Mouse (Mus musculus): ENCODE data around the gene Dmac2. TPM values are rescaled to one million over a fixed set of nuclear protein-coding genes. Genes with fewer than 3 reads are reported as not detected.

The Dmac2 gene
- total and polyA plus RNA-seq, 2 experiments from 2014 or later = 47.5 to 54.3 TPM

GRCm38 (mm10) chr7:25579441-25579840, 39.8 kb upstream of the Dmac2 start:
- no peaks in the 10 kb centered on the region for H3K9me3 ChIP-seq (ENCODE audit: low read length)
- DNase-seq (ENCODE audit: low spot score) (no peak), ATAC-seq (ENCODE audit: low FRiP score) (no peak)
- H3K4me2 ChIP-seq (ENCODE audit: low read depth, low read length, poor library complexity, severe bottlenecking) = no peak overlapping the region
- H3K9ac ChIP-seq (replicated peaks; ENCODE audit: low read length, poor library complexity, severe bottlenecking) = no peak overlapping the region
- WGBS = 85% methylated on average over 10 of the region's 10 CpGs
- H3K27me3 ChIP-seq (ENCODE audit: insufficient read depth, low read length) = no peaks in the 10 kb centered on the region
- H3K4me1 ChIP-seq (ENCODE audit: insufficient read depth, low read length) = no peaks in the 10 kb centered on the region
- no peak overlapping the region for H3K4me3 ChIP-seq (ENCODE audit: low read depth, low read length)
- H3K36me3 ChIP-seq (ENCODE audit: insufficient read depth, low read length) = no peaks in the 10 kb centered on the region
- TF ChIP-seq CTCF (IDR thresholded peaks at IDR 0.05) = no peak
- H3K27ac ChIP-seq (ENCODE audit: low read depth, low read length) = no peak overlapping the region

DNA sequence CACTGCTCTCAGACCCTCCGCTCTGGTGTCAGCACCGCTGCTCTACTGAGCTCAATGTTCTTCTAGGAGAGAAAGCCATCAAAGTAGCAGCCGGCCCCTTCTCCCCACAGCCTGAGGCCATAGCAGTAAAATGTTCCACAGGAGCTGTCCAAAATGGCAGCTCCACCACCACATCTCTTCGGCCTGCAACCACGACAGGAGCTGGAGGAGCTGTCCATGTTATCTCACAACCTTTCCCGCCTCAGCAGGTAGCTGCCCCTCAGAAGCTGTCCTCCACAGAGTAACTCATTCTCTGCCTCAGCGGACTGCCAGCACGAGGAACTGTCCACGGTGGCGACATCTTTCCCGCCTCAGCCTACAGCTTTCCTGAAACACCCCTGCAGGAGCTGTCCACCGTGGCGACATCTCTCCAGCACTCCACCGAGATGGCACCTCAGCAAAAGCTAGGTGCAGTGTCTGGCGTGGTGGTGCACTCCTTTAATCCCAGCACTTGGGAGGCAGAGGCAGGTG, 36.9 kb upstream of the Dmac2 start:
- Histone ChIP-seq H3K9me3 (ENCODE audit: low read length) (no peaks in the 10 kb centered on the region), H3K27ac (ENCODE audit: low read depth, low read length) (no peak overlapping the region), H3K9ac (replicated peaks; ENCODE audit: low read length, poor library complexity, severe bottlenecking) (no peak overlapping the region), H3K27me3 (ENCODE audit: insufficient read depth, low read length) (no peaks in the 10 kb centered on the region), H3K4me1 (ENCODE audit: insufficient read depth, low read length) (no peaks in the 10 kb centered on the region), H3K4me3 (ENCODE audit: low read depth, low read length) (no peak overlapping the region), H3K36me3 (ENCODE audit: insufficient read depth, low read length) (no peaks in the 10 kb centered on the region), H3K4me2 (ENCODE audit: low read depth, low read length, poor library complexity, severe bottlenecking) (no peak overlapping the region)
- TF ChIP-seq CTCF (IDR thresholded peaks at IDR 0.05) = no peak
- DNase-seq (ENCODE audit: low spot score) = no peak
- ATAC-seq (ENCODE audit: low FRiP score) = no peak
- 91% methylated on average over 15 of the region's 15 CpGs for WGBS

- 82% methylated on average over 5 of the region's 5 CpGs for WGBS
- H3K4me3 ChIP-seq (ENCODE audit: low read depth, low read length) = no peak overlapping the region
- TF ChIP-seq CTCF (IDR thresholded peaks at IDR 0.05) = no peak
- no peak for DNase-seq (ENCODE audit: low spot score)
- no peak overlapping the region for H3K4me2 ChIP-seq (ENCODE audit: low read depth, low read length, poor library complexity, severe bottlenecking)
- no peaks in the 10 kb centered on the region for H3K4me1 ChIP-seq (ENCODE audit: insufficient read depth, low read length)
- no peaks in the 10 kb centered on the region for H3K27me3 ChIP-seq (ENCODE audit: insufficient read depth, low read length)
- H3K9me3 ChIP-seq (ENCODE audit: low read length) = no peaks in the 10 kb centered on the region
- no peak overlapping the region for H3K27ac ChIP-seq (ENCODE audit: low read depth, low read length)
- no peaks in the 10 kb centered on the region for H3K36me3 ChIP-seq (ENCODE audit: insufficient read depth, low read length)
- no peak overlapping the region for H3K9ac ChIP-seq (replicated peaks; ENCODE audit: low read length, poor library complexity, severe bottlenecking)
- ATAC-seq (ENCODE audit: low FRiP score) = no peak
Measured at GRCm38 (mm10) chr7:25584651-25585050, 34.6 kb upstream of the Dmac2 start.

DNA sequence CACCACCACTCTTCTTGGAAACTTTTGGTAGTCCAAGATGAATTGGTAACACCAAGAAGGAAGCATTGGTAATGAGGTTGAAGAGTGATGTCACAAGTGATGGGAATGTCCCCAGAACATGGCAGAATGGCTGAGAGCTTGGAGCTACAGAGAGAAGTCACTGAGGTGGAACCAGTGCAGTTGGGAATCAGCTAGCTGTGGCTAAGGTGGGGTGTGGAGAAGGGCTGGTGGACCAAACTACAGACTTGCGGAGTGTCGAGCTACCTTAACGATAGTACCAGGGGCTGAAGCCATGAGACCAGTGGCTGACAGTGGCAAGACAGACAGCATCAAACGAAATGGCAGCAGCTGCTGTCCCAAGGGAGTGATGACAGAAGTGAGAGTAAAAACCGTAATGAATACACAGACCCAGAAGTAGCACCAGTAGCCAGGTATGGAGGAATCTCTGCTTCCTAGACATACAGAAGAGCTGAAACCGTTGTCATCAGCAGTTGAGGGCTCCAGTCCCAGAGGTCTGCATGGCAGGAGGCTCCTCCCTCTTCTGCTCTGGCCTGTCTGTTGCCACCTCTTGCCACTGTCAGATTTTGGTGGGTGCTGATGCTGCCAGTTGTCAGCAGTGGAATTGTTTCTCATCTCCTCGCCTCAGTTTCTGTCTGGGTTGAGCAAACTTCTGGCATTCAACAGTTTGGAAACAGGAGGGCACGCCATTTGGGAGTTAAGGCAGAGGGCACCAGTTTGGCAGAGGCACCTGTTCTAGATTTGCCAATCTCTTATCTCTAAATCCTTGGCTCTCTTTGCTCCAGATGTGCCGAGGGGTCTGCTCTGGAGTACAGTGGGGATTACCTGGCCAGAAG, 33.6 kb upstream of the Dmac2 start:
- H3K9ac ChIP-seq (replicated peaks; ENCODE audit: low read length, poor library complexity, severe bottlenecking) = no peak overlapping the region
- H3K4me2 ChIP-seq (ENCODE audit: low read depth, low read length, poor library complexity, severe bottlenecking) = no peak overlapping the region
- TF ChIP-seq CTCF (IDR thresholded peaks at IDR 0.05) = no peak
- H3K9me3 ChIP-seq (ENCODE audit: low read length) = no peaks in the 10 kb centered on the region
- ATAC-seq (ENCODE audit: low FRiP score) (no peak), DNase-seq (ENCODE audit: low spot score) (no peak)
- WGBS = 83% methylated on average over 9 of the region's 9 CpGs
- no peaks in the 10 kb centered on the region for H3K4me1 ChIP-seq (ENCODE audit: insufficient read depth, low read length)
- no peak overlapping the region for H3K4me3 ChIP-seq (ENCODE audit: low read depth, low read length)
- no peak overlapping the region for H3K27ac ChIP-seq (ENCODE audit: low read depth, low read length)
- no peaks in the 10 kb centered on the region for H3K36me3 ChIP-seq (ENCODE audit: insufficient read depth, low read length)
- no peaks in the 10 kb centered on the region for H3K27me3 ChIP-seq (ENCODE audit: insufficient read depth, low read length)

- Histone ChIP-seq H3K4me1 (ENCODE audit: insufficient read depth, low read length) (no peaks in the 10 kb centered on the region), H3K9ac (replicated peaks; ENCODE audit: low read length, poor library complexity, severe bottlenecking) (no peak overlapping the region), H3K4me2 (ENCODE audit: low read depth, low read length, poor library complexity, severe bottlenecking) (no peak overlapping the region), H3K9me3 (ENCODE audit: low read length) (no peaks in the 10 kb centered on the region), H3K4me3 (ENCODE audit: low read depth, low read length) (no peak overlapping the region), H3K36me3 (ENCODE audit: insufficient read depth, low read length) (no peaks in the 10 kb centered on the region), H3K27me3 (ENCODE audit: insufficient read depth, low read length) (no peaks in the 10 kb centered on the region), H3K27ac (ENCODE audit: low read depth, low read length) (no peak overlapping the region)
- ATAC-seq (ENCODE audit: low FRiP score) = no peak
- TF ChIP-seq CTCF (IDR thresholded peaks at IDR 0.05) = no peak
- DNase-seq (ENCODE audit: low spot score) = no peak
- 90% methylated on average over 2 of the region's 2 CpGs for WGBS
Measured at GRCm38 (mm10) chr7:25591226-25591625, 28.0 kb upstream of the Dmac2 start.

GRCm38 (mm10) chr7:25593859-25594258, 25.4 kb upstream of the Dmac2 start:
- no peak overlapping the region for H3K4me3 ChIP-seq (ENCODE audit: low read depth, low read length)
- H3K36me3 ChIP-seq (ENCODE audit: insufficient read depth, low read length) = no peaks in the 10 kb centered on the region
- ATAC-seq (ENCODE audit: low FRiP score) (no peak), DNase-seq (ENCODE audit: low spot score) (no peak)
- no peak for TF ChIP-seq CTCF (IDR thresholded peaks at IDR 0.05)
- no peaks in the 10 kb centered on the region for H3K9me3 ChIP-seq (ENCODE audit: low read length)
- no peaks in the 10 kb centered on the region for H3K4me1 ChIP-seq (ENCODE audit: insufficient read depth, low read length)
- WGBS = 64% methylated on average over 3 of the region's 3 CpGs
- no peak overlapping the region for H3K9ac ChIP-seq (replicated peaks; ENCODE audit: low read length, poor library complexity, severe bottlenecking)
- H3K27me3 ChIP-seq (ENCODE audit: insufficient read depth, low read length) = no peaks in the 10 kb centered on the region
- no peak overlapping the region for H3K4me2 ChIP-seq (ENCODE audit: low read depth, low read length, poor library complexity, severe bottlenecking)
- no peak overlapping the region for H3K27ac ChIP-seq (ENCODE audit: low read depth, low read length)

Measured in midbrain, postnatal 0 days (tissue).